In the genomic region with DNA sequence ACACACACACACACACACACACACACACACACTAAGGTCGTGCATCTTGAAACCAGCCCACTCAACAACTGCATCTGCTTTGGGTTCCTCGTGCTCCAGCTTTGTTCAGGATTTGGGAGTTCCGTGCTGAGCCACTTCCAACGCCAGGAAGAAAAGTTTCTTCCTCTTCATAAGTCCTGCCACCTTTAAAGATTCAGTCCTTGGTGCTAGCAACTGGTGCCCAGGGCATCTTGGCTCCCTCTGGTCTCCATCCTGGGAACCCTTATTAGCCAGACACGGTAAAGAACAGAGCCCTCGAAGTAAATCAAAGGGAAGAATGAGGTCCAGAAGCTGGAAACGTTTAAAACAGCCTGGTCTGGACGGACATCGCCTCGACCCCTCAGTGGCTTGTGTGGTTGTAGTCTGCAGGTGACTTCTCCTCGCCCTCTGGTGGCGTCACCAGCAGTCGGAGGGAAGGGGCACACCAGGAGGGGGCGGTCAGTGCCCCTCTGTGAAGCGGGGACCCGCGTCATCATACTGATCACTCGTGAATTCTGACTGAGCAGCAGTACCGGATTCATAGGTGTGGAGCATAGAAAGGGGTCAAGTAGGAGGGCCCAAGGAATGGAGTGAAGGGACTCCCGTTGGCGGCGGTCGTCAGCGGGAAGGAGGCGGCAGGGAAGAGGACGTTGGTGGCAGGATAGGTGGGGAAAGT, we compare ENCODE assay signal across 8 mouse cellular contexts. TPM values are rescaled to one million over a fixed set of nuclear protein-coding genes. Genes with fewer than 3 reads are reported as not detected.
DNase-seq lines count a peak whose midpoint lies in the region; ATAC-seq and TF ChIP-seq lines count a peak whose summit lies in the region.

No protein-coding gene starts in this region.

- TF ChIP-seq CTCF in E14TG2a.4 (conservative IDR thresholded peaks at IDR 0.05; ENCODE audit: low read length), result no peak

- no peak overlapping the region for H3K27ac ChIP-seq in liver, embryonic 15.5 days (replicated peaks)

- intact Hi-C loops in gastrocnemius, postnatal 36 days (cut with DNase I), result no loop called here

- H3K27me3 ChIP-seq in E14TG2a.4 (ENCODE audit: insufficient read depth, low read length), result peaks cover 92% of the 10 kb centered on the region
- H3K27me3 ChIP-seq in liver, embryonic 15.5 days, result peaks cover 87% of the 10 kb centered on the region

- H3K36me3 ChIP-seq in E14TG2a.4 (ENCODE audit: insufficient read depth, low read length), result no peaks in the 10 kb centered on the region
- no peaks in the 10 kb centered on the region for H3K36me3 ChIP-seq in liver, embryonic 15.5 days (replicated peaks)

- H3K4me2 ChIP-seq in liver, embryonic 15.5 days, result peak overlapping the region; percentile 79

- peak overlapping the region; percentile 73 for H3K4me3 ChIP-seq in E14TG2a.4 (replicated peaks; ENCODE audit: low read length)
- peak overlapping the region; percentile 50 for H3K4me3 ChIP-seq in liver, embryonic 15.5 days (replicated peaks)

- peak overlapping the region; percentile 25; the same call in 1 of the 2 replicates for H3K9ac ChIP-seq in liver, embryonic 15.5 days

- peaks cover 45% of the 10 kb centered on the region for H3K4me1 ChIP-seq in E14TG2a.4 (replicated peaks; ENCODE audit: low read depth, low read length)
- H3K4me1 ChIP-seq in liver, embryonic 15.5 days (replicated peaks), result peaks cover 56% of the 10 kb centered on the region

- ATAC-seq in granulocyte monocyte progenitor cell, adult 5-6 weeks (replicated peaks; ENCODE audit: poor library complexity, severe bottlenecking), result peak; percentile 38; the same call in 1 of the 2 replicates
- ATAC-seq in liver, embryonic 15.5 days (ENCODE audit: insufficient read depth), result no peak

- 6% methylated on average over 26 of the region's 26 CpGs for WGBS in liver, embryonic 15.5 days (ENCODE audit: insufficient replicate concordance)

- H3K9me3 ChIP-seq in E14TG2a.4 (ENCODE audit: low read length), result no peaks in the 10 kb centered on the region
- H3K9me3 ChIP-seq in liver, embryonic 15.5 days (replicated peaks), result no peaks in the 10 kb centered on the region

- DNase-seq in embryo, embryonic 11 days, result peak; percentile 24
- no peak for DNase-seq in embryo, embryonic 9.5 days (ENCODE audit: extremely low spot score)
- DNase-seq in right cerebral cortex, postnatal 10 days (ENCODE audit: low spot score in 2 of 2), result no peak
- DNase-seq in layer of hippocampus, postnatal 10 days (ENCODE audit: low spot score in 2 of 2), result no peak
- no peak for DNase-seq in gastrocnemius, postnatal 36 days

RNA-seq across cellular contexts. Expression of a gene that starts 2.7 kb away (rescaled TPM):
- total RNA-seq in granulocyte monocyte progenitor cell, adult 5-6 weeks (2014; fragmentation: Nextera tagmentation), result not detected in 2 replicates
- not detected in 2 replicates for total RNA-seq in granulocyte monocyte progenitor cell, adult 5-6 weeks (2017)
- polyA plus RNA-seq in liver, embryonic 15.5 days (2015; fragmentation: Nextera tagmentation; extraction: Ambion mirVana), result not detected in 2 replicates
- not detected for total RNA-seq in layer of hippocampus, postnatal 10 days (2021)
- not detected for total RNA-seq in gastrocnemius, postnatal 36 days (2021)

RNA-seq across cellular contexts. Expression of a gene that starts 13.7 kb away (rescaled TPM):
- 11.5 and 13.8 TPM in 2 replicates for total RNA-seq in granulocyte monocyte progenitor cell, adult 5-6 weeks (2014; fragmentation: Nextera tagmentation)
- total RNA-seq in granulocyte monocyte progenitor cell, adult 5-6 weeks (2017), result 7.3 and 9.3 TPM in 2 replicates
- 4.8 and 5.0 TPM in 2 replicates for polyA plus RNA-seq in liver, embryonic 15.5 days (2015; fragmentation: Nextera tagmentation; extraction: Ambion mirVana)
- 10 to 100 TPM; 37.9 to 38.6 TPM for total RNA-seq in layer of hippocampus, postnatal 10 days (2021)
- 10 to 100 TPM; 12.9 to 13.2 TPM for total RNA-seq in gastrocnemius, postnatal 36 days (2021)

RNA-seq across cellular contexts. Expression of a gene that starts 20.5 kb away (rescaled TPM):
- total RNA-seq in granulocyte monocyte progenitor cell, adult 5-6 weeks (2014; fragmentation: Nextera tagmentation), result 85.2 and 105 TPM in 2 replicates
- 97.3 and 99.4 TPM in 2 replicates for total RNA-seq in granulocyte monocyte progenitor cell, adult 5-6 weeks (2017)
- polyA plus RNA-seq in liver, embryonic 15.5 days (2015; fragmentation: Nextera tagmentation; extraction: Ambion mirVana), result 57.2 and 57.6 TPM in 2 replicates
- total RNA-seq in layer of hippocampus, postnatal 10 days (2021), result 10 to 100 TPM; 69.3 to 72.7 TPM
- total RNA-seq in gastrocnemius, postnatal 36 days (2021), result 100 to 1,000 TPM; 129 to 144 TPM
